Mouse (Mus musculus) thymus, postnatal 25 days (tissue): ENCODE results near the gene Sun2.

Source experiments
- DNase-seq: peaks from one replicate; pipeline ENCODE4 v3.0.0; 2022

The Sun2 gene

GRCm38 (mm10) chr15:79720796-79721195 is 21.5 kb downstream of the Sun2 start:
- no peak for DNase-seq

GRCm38 (mm10) chr15:79720267-79720666 is 22.1 kb downstream of the Sun2 start:
- no peak for DNase-seq

GRCm38 (mm10) chr15:79716710-79717109 is 25.6 kb downstream of the Sun2 start:
- no peak for DNase-seq

GRCm38 (mm10) chr15:79715646-79716045 is 26.7 kb downstream of the Sun2 start:
- DNase-seq: no peak

- no peak for DNase-seq
Measured at GRCm38 (mm10) chr15:79708229-79708822, 34.0 kb downstream of the Sun2 start.

- no peak for DNase-seq
Measured at GRCm38 (mm10) chr15:79706603-79707214, 35.6 kb downstream of the Sun2 start.

GRCm38 (mm10) chr15:79697558-79698187 is 44.7 kb downstream of the Sun2 start:
- DNase-seq: no peak

GRCm38 (mm10) chr15:79697011-79697410 is 45.3 kb downstream of the Sun2 start:
- no peak for DNase-seq

GRCm38 (mm10) chr15:79696508-79696907 is 45.8 kb downstream of the Sun2 start:
- no peak for DNase-seq

GRCm38 (mm10) chr15:79695516-79695915 is 46.8 kb downstream of the Sun2 start:
- no peak for DNase-seq

- no peak for DNase-seq
Measured at GRCm38 (mm10) chr15:79694512-79694911, 47.8 kb downstream of the Sun2 start.

GRCm38 (mm10) chr15:79693740-79694139 is 48.6 kb downstream of the Sun2 start:
- peak; percentile 69 for DNase-seq

GRCm38 (mm10) chr15:79692334-79692733 is 50.0 kb downstream of the Sun2 start:
- no peak for DNase-seq

GRCm38 (mm10) chr15:79691023-79691508 is 51.3 kb downstream of the Sun2 start:
- no peak for DNase-seq

- peak; percentile 92 for DNase-seq
Measured at GRCm38 (mm10) chr15:79690426-79691022, 51.8 kb downstream of the Sun2 start, which contains the start of gene Gtpbp1. Gene Gtpbp1, plus strand, starts transcription at chr15:79690845.

- no peak for DNase-seq
Measured at GRCm38 (mm10) chr15:79689662-79690425, 52.5 kb downstream of the Sun2 start.

- DNase-seq: no peak
Measured at GRCm38 (mm10) chr15:79688268-79688956, 53.9 kb downstream of the Sun2 start.

- DNase-seq: peak; percentile 98
Measured at GRCm38 (mm10) chr15:79687646-79688267, 54.6 kb downstream of the Sun2 start, which contains the start of gene Josd1. Gene Josd1, minus strand, starts transcription at chr15:79687919.

GRCm38 (mm10) chr15:79687175-79687574 is 55.2 kb downstream of the Sun2 start:
- DNase-seq: no peak

- no peak for DNase-seq
Measured at GRCm38 (mm10) chr15:79686046-79686869, 56.1 kb downstream of the Sun2 start.

- DNase-seq: no peak
Measured at GRCm38 (mm10) chr15:79685141-79685641, 57.1 kb downstream of the Sun2 start.
